Mouse (Mus musculus) MN1 (cell line): ENCODE data around the gene Ifnl2.

Experiments used
- DNase-seq: peaks from one replicate; pipeline ENCODE4 v3.0.0-alpha.2; 2016; ENCODE audit warnings: low spot score

Ifnl2 gene

DNA sequence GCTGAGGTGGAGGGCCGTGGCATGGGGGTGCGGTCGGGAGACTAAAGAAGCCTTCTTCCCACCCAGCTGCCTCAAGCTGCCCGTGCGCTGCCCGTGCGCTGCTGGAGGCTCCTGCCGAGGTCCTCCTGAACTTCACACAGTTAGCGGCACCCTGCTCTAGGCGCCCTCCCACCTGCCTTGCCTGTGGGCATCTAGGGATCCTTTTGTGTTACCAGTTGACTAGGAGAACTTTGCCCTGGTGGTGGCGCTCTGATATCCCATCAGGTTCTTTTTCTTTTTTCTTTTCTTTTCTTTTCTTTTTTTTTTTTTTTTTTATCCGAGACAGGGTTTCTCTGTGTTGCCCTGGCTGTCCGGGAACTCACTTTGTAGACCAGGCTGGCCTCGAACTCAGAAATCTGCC lies 19.4 kb downstream of the Ifnl2 start:
- DNase-seq = no peak

GRCm38 (mm10) chr7:28490410-28490809 lies 19.8 kb downstream of the Ifnl2 start:
- DNase-seq = peak; percentile 42

- DNase-seq = peak; percentile 57
Observed at GRCm38 (mm10) chr7:28488030-28488491, 22.2 kb downstream of the Ifnl2 start.

GRCm38 (mm10) chr7:28484192-28484591 lies 26.1 kb downstream of the Ifnl2 start:
- DNase-seq = no peak

GRCm38 (mm10) chr7:28482854-28483253 lies 27.4 kb downstream of the Ifnl2 start:
- DNase-seq = no peak

DNA sequence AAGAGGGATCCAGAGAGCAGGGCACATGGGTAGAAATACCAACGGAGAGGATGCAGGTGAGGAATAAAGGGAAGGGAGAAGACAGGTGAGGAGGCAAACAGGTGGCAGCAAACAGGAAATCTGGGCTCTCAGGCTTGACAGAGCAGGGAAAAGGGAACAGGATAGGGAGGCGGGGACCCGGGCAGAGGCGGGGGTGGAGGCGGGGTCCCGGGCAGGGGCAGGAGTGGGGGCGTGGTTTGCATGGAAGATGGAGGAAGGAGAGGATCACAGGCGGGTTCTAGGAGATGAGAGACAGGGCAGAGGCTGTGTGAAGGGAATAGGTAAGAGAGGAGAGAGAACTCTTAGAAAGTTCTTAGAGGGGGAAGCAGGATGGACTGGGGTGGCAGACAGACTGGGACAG lies 31.4 kb downstream of the Ifnl2 start:
- DNase-seq = no peak

DNA sequence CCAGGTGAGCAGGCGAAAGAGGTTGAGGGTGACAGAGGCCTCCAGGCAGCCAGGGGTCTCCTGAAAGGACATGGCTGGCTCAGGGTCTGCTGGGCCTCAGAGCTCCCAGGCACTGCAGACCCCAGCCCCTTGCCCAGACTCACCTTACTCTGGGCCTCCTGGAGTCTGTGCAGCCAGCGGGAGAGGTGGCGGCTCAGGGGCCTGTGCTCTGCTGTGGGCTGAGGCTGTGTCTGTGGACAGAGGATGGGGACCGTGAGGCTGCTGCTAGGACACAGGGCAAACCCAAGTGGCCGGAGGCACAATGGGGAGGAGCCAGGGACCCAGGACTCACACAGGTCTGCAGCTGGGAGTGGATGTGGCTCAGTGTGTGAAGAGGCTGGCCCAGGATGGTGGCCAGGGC lies 32.9 kb downstream of the Ifnl2 start:
- DNase-seq = no peak

- no peak for DNase-seq
Observed at GRCm38 (mm10) chr7:28476191-28476590, 34.1 kb downstream of the Ifnl2 start.

GRCm38 (mm10) chr7:28467213-28467751 lies 43.0 kb downstream of the Ifnl2 start:
- DNase-seq = no peak

- no peak for DNase-seq
Observed at GRCm38 (mm10) chr7:28466721-28467212, 43.5 kb downstream of the Ifnl2 start.

DNA sequence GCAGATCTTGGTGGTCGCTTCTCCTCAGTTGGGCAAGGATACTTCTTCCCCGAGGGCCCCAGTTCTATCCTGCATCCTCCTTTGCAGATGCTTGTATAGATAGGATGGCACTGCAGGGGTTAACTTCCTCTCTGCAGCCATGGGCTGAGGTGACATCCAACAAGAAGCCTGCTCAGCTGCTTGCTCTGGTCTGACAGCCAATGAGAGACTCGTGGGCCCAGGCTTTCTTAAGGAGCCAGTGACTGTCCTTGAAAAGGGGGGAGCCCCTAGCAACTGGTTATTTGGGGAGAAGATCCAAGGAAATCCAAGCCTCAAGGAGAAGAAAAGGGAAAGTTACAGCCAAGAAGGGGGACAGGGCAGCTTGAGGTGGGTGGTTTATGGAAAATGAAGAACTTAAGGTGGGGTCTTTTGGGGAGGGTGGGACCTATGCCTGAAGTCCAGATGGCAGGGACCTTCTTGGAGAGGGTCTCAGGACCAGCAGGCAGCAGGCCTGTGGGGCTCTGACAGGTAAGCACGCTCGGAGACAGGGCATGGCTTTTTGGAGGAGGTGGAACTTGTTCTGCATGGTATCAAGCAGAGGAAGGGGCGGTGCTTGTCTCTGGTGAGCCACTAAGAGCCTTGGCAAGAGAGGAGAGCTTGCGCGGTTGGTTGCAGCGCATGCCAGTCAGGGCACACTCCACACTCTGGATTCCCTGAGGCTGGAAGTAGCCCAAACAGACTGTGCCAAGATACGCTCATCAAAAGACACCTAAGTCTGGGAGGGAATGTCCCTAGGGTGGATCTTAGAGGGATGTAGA lies 45.6 kb downstream of the Ifnl2 start:
- DNase-seq = peak; percentile 55

DNA sequence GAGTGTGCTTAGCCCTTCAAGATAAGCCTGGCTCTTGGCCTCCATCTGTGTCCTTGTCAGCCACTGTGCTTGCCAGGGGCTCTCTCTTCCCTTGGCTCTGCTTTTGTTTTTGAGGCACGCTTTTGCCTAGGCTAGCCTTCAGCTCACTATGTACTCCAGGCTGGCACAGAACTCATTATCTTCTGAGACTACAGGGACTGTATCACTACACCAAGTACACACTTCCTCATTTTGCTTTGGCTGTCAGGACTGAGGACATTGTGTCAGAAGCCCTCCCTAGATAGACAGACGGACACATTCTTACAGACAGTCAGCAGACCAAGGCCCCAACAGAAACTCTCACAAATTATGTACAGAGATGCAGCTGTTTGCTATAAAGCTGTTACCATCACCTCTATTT lies 47.5 kb downstream of the Ifnl2 start:
- no peak for DNase-seq

DNA sequence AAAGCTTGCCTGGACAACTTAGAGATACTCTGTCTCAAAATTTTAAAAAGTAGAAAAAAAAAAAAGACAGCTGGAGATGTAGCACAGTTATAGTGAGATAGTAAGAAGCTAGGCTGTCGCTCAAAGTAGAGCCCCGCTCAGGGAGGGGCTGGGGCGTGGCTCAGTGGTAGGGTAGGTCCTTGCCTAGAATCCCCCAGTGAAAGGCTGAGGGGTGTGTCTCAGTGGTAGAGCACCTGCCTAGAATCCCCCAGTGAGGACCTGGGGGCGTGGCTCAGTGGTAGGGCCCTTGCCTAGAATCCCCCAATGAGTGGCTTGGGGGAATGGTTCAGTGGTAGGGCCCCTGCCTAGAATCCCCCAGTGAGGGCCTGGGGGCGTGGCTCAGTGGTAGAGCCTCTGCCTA lies 49.9 kb downstream of the Ifnl2 start:
- DNase-seq = no peak
